8 mouse cellular contexts compared by ENCODE assay signal in the genomic region with DNA sequence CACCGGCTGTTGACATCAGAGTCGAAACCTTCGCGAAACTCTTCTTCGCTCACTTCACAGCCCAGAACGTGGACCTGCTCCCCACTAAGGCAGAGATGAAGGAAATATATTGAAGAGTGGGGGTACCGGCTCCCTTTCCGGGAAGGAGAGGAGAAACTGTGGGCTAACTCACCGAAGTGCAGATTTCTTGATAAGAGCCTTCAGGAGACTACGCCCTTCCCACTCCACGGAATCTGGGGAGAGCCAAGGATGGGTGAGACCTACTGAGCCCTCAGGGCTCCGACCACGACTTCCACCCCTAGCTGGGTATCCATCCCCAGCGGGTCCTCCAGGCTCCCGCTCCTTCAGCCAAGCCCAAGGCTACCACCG. TPM values are rescaled to one million over a fixed set of nuclear protein-coding genes. Genes with fewer than 3 reads are reported as not detected.
DNase-seq lines count a peak whose midpoint lies in the region; ATAC-seq and TF ChIP-seq lines count a peak whose summit lies in the region.

No protein-coding gene starts in this region.

- TF ChIP-seq EP300 in liver, postnatal 0 days (IDR thresholded peaks at IDR 0.05; ENCODE audit: low read depth) = no peak

- intact Hi-C loops in heart, postnatal 25 days (cut with DNase I) = loop anchor here (2.0 kb wide), 2 partner anchors 17 to 57 kb away; no protein-coding TSS in a partner anchor

- peak overlapping the region; percentile 100 for H3K9ac ChIP-seq in heart, embryonic 13.5 days
- peak overlapping the region; percentile 65 for H3K9ac ChIP-seq in forebrain, embryonic 15.5 days (replicated peaks)
- H3K9ac ChIP-seq in liver, postnatal 0 days (replicated peaks) = peak overlapping the region; percentile 92

- H3K27me3 ChIP-seq in heart, embryonic 13.5 days (replicated peaks) = no peaks in the 10 kb centered on the region
- no peaks in the 10 kb centered on the region for H3K27me3 ChIP-seq in E14TG2a.4 (ENCODE audit: insufficient read depth, low read length)
- H3K27me3 ChIP-seq in forebrain, embryonic 15.5 days = no peaks in the 10 kb centered on the region
- H3K27me3 ChIP-seq in liver, postnatal 0 days (ENCODE audit: insufficient read depth, low read length) = no peaks in the 10 kb centered on the region

- no peak for ATAC-seq in heart, embryonic 13.5 days (ENCODE audit: extremely low read depth, insufficient number of reproducible peaks, low FRiP score, low TSS enrichment)
- ATAC-seq in forebrain, embryonic 15.5 days (replicated peaks) = no peak; the same call in 1 of the 2 replicates
- peak; percentile 3 for ATAC-seq in liver, postnatal 0 days
- ATAC-seq in granulocyte monocyte progenitor cell, adult 5-6 weeks (replicated peaks; ENCODE audit: poor library complexity, severe bottlenecking) = no peak

- H3K4me1 ChIP-seq in heart, embryonic 13.5 days = peaks cover 35% of the 10 kb centered on the region
- H3K4me1 ChIP-seq in E14TG2a.4 (replicated peaks; ENCODE audit: low read depth, low read length) = peaks cover 31% of the 10 kb centered on the region
- peaks cover 37% of the 10 kb centered on the region for H3K4me1 ChIP-seq in forebrain, embryonic 15.5 days
- H3K4me1 ChIP-seq in liver, postnatal 0 days (ENCODE audit: insufficient read depth) = peaks cover 20% of the 10 kb centered on the region

- no peak for DNase-seq in heart, postnatal 25 days (ENCODE audit: low spot score)
- no peak for DNase-seq in liver, postnatal 0 days
- no peak for DNase-seq in frontal cortex, adult 2 months (ENCODE audit: extremely low spot score in 1 of 2, low spot score in 1 of 2)
- no peak for DNase-seq in thymus, postnatal 14 days

- H3K4me3 ChIP-seq in heart, embryonic 13.5 days = peak overlapping the region; percentile 100
- H3K4me3 ChIP-seq in E14TG2a.4 (replicated peaks; ENCODE audit: low read length) = peak overlapping the region; percentile 98
- H3K4me3 ChIP-seq in forebrain, embryonic 15.5 days = peak overlapping the region; percentile 74
- peak overlapping the region; percentile 98 for H3K4me3 ChIP-seq in liver, postnatal 0 days (ENCODE audit: low read depth, low read length)

- H3K9me3 ChIP-seq in heart, embryonic 13.5 days = no peaks in the 10 kb centered on the region
- no peaks in the 10 kb centered on the region for H3K9me3 ChIP-seq in E14TG2a.4 (ENCODE audit: low read length)
- H3K9me3 ChIP-seq in forebrain, embryonic 15.5 days = no peaks in the 10 kb centered on the region
- H3K9me3 ChIP-seq in liver, postnatal 0 days (ENCODE audit: low read length) = no peaks in the 10 kb centered on the region

- TF ChIP-seq CTCF in E14TG2a.4 (conservative IDR thresholded peaks at IDR 0.05; ENCODE audit: low read length) = no peak
- no peak for TF ChIP-seq CTCF in liver, postnatal 0 days (IDR thresholded peaks at IDR 0.05; ENCODE audit: low read depth)

- WGBS in heart, embryonic 13.5 days = 3% methylated on average over 16 of the region's 16 CpGs
- WGBS in forebrain, embryonic 15.5 days = 4% methylated on average over 16 of the region's 16 CpGs
- WGBS in liver, postnatal 0 days (ENCODE audit: insufficient replicate concordance) = 2% methylated on average over 16 of the region's 16 CpGs

- H3K4me2 ChIP-seq in heart, embryonic 13.5 days = peak overlapping the region; percentile 87
- H3K4me2 ChIP-seq in forebrain, embryonic 15.5 days (replicated peaks) = peak overlapping the region; percentile 71
- H3K4me2 ChIP-seq in liver, postnatal 0 days (ENCODE audit: low read depth, low read length) = peak overlapping the region; percentile 82

- H3K27ac ChIP-seq in heart, embryonic 13.5 days (replicated peaks) = peak overlapping the region; percentile 99
- H3K27ac ChIP-seq in forebrain, embryonic 15.5 days (replicated peaks) = peak overlapping the region; percentile 100
- peak overlapping the region; percentile 97 for H3K27ac ChIP-seq in liver, postnatal 0 days (ENCODE audit: low read depth)

- peaks cover 54% of the 10 kb centered on the region for H3K36me3 ChIP-seq in heart, embryonic 13.5 days
- peaks cover 60% of the 10 kb centered on the region for H3K36me3 ChIP-seq in E14TG2a.4 (ENCODE audit: insufficient read depth, low read length)
- peaks cover 33% of the 10 kb centered on the region for H3K36me3 ChIP-seq in forebrain, embryonic 15.5 days
- H3K36me3 ChIP-seq in liver, postnatal 0 days (replicated peaks; ENCODE audit: insufficient read depth, low read length) = peaks cover 25% of the 10 kb centered on the region

RNA-seq across cellular contexts. Expression of gene Ctdnep1, which starts 1.1 kb away (rescaled TPM):
- 21.0 and 21.1 TPM in 2 replicates for polyA plus RNA-seq in heart, embryonic 13.5 days (2015; fragmentation: Nextera tagmentation; extraction: Ambion mirVana)
- 100 to 1,000 TPM; 149 to 180 TPM for total RNA-seq in heart, postnatal 25 days (2021)
- polyA plus RNA-seq in forebrain, embryonic 15.5 days (2015; fragmentation: Nextera tagmentation; extraction: Ambion mirVana) = 18.4 and 20.8 TPM in 2 replicates
- 8.4 and 9.7 TPM in 2 replicates for polyA plus RNA-seq in liver, postnatal 0 days (2015; fragmentation: Nextera tagmentation; extraction: Ambion mirVana)
- polyA plus RNA-seq in frontal cortex, adult 2 months (2012; rRNA removed) = 117 and 133 TPM in 2 replicates
- total RNA-seq in granulocyte monocyte progenitor cell, adult 5-6 weeks (2014; fragmentation: Nextera tagmentation) = 191 and 254 TPM in 2 replicates
- 19.3 and 23.8 TPM in 2 replicates for total RNA-seq in granulocyte monocyte progenitor cell, adult 5-6 weeks (2017)

RNA-seq across cellular contexts. Expression of gene Elp5, which starts 2.5 kb away (rescaled TPM):
- polyA plus RNA-seq in heart, embryonic 13.5 days (2015; fragmentation: Nextera tagmentation; extraction: Ambion mirVana) = 111 and 119 TPM in 2 replicates
- total RNA-seq in heart, postnatal 25 days (2021) = 10 to 100 TPM; 48.3 to 51.5 TPM
- polyA plus RNA-seq in forebrain, embryonic 15.5 days (2015; fragmentation: Nextera tagmentation; extraction: Ambion mirVana) = 170 and 171 TPM in 2 replicates
- 40.6 and 42.9 TPM in 2 replicates for polyA plus RNA-seq in liver, postnatal 0 days (2015; fragmentation: Nextera tagmentation; extraction: Ambion mirVana)
- polyA plus RNA-seq in frontal cortex, adult 2 months (2012; rRNA removed) = 118 and 119 TPM in 2 replicates
- total RNA-seq in granulocyte monocyte progenitor cell, adult 5-6 weeks (2014; fragmentation: Nextera tagmentation) = 59.4 and 70.0 TPM in 2 replicates
- 58.2 and 77.5 TPM in 2 replicates for total RNA-seq in granulocyte monocyte progenitor cell, adult 5-6 weeks (2017)

RNA-seq across cellular contexts. Expression of gene Gabarap, which starts 11.1 kb away (rescaled TPM):
- 456 and 466 TPM in 2 replicates for polyA plus RNA-seq in heart, embryonic 13.5 days (2015; fragmentation: Nextera tagmentation; extraction: Ambion mirVana)
- total RNA-seq in heart, postnatal 25 days (2021) = 100 to 1,000 TPM; 274 to 291 TPM
- 610 and 626 TPM in 2 replicates for polyA plus RNA-seq in forebrain, embryonic 15.5 days (2015; fragmentation: Nextera tagmentation; extraction: Ambion mirVana)
- 305 and 324 TPM in 2 replicates for polyA plus RNA-seq in liver, postnatal 0 days (2015; fragmentation: Nextera tagmentation; extraction: Ambion mirVana)
- 291 and 371 TPM in 2 replicates for polyA plus RNA-seq in frontal cortex, adult 2 months (2012; rRNA removed)
- total RNA-seq in granulocyte monocyte progenitor cell, adult 5-6 weeks (2014; fragmentation: Nextera tagmentation) = 288 and 367 TPM in 2 replicates
- 239 and 250 TPM in 2 replicates for total RNA-seq in granulocyte monocyte progenitor cell, adult 5-6 weeks (2017)

RNA-seq across cellular contexts. Expression of gene Cldn7, which starts 15.2 kb away (rescaled TPM):
- polyA plus RNA-seq in heart, embryonic 13.5 days (2015; fragmentation: Nextera tagmentation; extraction: Ambion mirVana) = 6.3 and 7.4 TPM in 2 replicates
- not detected for total RNA-seq in heart, postnatal 25 days (2021)
- 0.28 and 0.56 TPM in 2 replicates for polyA plus RNA-seq in forebrain, embryonic 15.5 days (2015; fragmentation: Nextera tagmentation; extraction: Ambion mirVana)
- polyA plus RNA-seq in liver, postnatal 0 days (2015; fragmentation: Nextera tagmentation; extraction: Ambion mirVana) = 4.1 and 4.4 TPM in 2 replicates
- 0.10 and 0.34 TPM in 2 replicates for polyA plus RNA-seq in frontal cortex, adult 2 months (2012; rRNA removed)
- total RNA-seq in granulocyte monocyte progenitor cell, adult 5-6 weeks (2014; fragmentation: Nextera tagmentation) = not detected in 2 replicates
- total RNA-seq in granulocyte monocyte progenitor cell, adult 5-6 weeks (2017) = not detected in 2 replicates

RNA-seq across cellular contexts. Expression of gene Phf23, which starts 15.8 kb away (rescaled TPM):
- 43.8 and 47.9 TPM in 2 replicates for polyA plus RNA-seq in heart, embryonic 13.5 days (2015; fragmentation: Nextera tagmentation; extraction: Ambion mirVana)
- 10 to 100 TPM; 22.6 to 25.3 TPM for total RNA-seq in heart, postnatal 25 days (2021)
- 71.5 and 75.6 TPM in 2 replicates for polyA plus RNA-seq in forebrain, embryonic 15.5 days (2015; fragmentation: Nextera tagmentation; extraction: Ambion mirVana)
- 19.5 and 25.5 TPM in 2 replicates for polyA plus RNA-seq in liver, postnatal 0 days (2015; fragmentation: Nextera tagmentation; extraction: Ambion mirVana)
- polyA plus RNA-seq in frontal cortex, adult 2 months (2012; rRNA removed) = 38.9 and 42.2 TPM in 2 replicates
- total RNA-seq in granulocyte monocyte progenitor cell, adult 5-6 weeks (2014; fragmentation: Nextera tagmentation) = 41.7 and 45.8 TPM in 2 replicates
- 30.2 and 32.3 TPM in 2 replicates for total RNA-seq in granulocyte monocyte progenitor cell, adult 5-6 weeks (2017)
